Mouse (Mus musculus): ENCODE data around the gene D17Wsu92e.

Gene D17Wsu92e

GRCm38 (mm10) chr17:27821407-27822338, 1.2 kb upstream of the D17Wsu92e start:
- DNase-seq: peak; percentile 36

- peak; percentile 61 for DNase-seq
Observed at GRCm38 (mm10) chr17:27819971-27820567, 379 bp downstream of the D17Wsu92e start.

GRCm38 (mm10) chr17:27819521-27819970, 902 bp downstream of the D17Wsu92e start:
- no peak for DNase-seq

GRCm38 (mm10) chr17:27819011-27819410, 1.4 kb downstream of the D17Wsu92e start:
- DNase-seq: no peak

GRCm38 (mm10) chr17:27814606-27815005, 5.8 kb downstream of the D17Wsu92e start:
- no peak for DNase-seq

GRCm38 (mm10) chr17:27811980-27812379, 8.5 kb downstream of the D17Wsu92e start:
- DNase-seq: no peak

GRCm38 (mm10) chr17:27810569-27811331, 9.7 kb downstream of the D17Wsu92e start:
- DNase-seq: no peak

- no peak for DNase-seq
Observed at GRCm38 (mm10) chr17:27807542-27808078, 12.8 kb downstream of the D17Wsu92e start.

- no peak for DNase-seq
Observed at GRCm38 (mm10) chr17:27804803-27805770, 15.4 kb downstream of the D17Wsu92e start.

GRCm38 (mm10) chr17:27804156-27804690, 16.2 kb downstream of the D17Wsu92e start:
- DNase-seq: no peak

- DNase-seq: no peak
Observed at GRCm38 (mm10) chr17:27803752-27804151, 16.7 kb downstream of the D17Wsu92e start.

GRCm38 (mm10) chr17:27800710-27801648, 19.5 kb downstream of the D17Wsu92e start:
- DNase-seq: no peak

GRCm38 (mm10) chr17:27799771-27800584, 20.5 kb downstream of the D17Wsu92e start:
- peak; percentile 50 for DNase-seq

GRCm38 (mm10) chr17:27797341-27797872, 23.0 kb downstream of the D17Wsu92e start:
- DNase-seq: no peak

- no peak for DNase-seq
Observed at GRCm38 (mm10) chr17:27796780-27797179, 23.7 kb downstream of the D17Wsu92e start.

GRCm38 (mm10) chr17:27793144-27793543, 27.3 kb downstream of the D17Wsu92e start:
- no peak for DNase-seq

- DNase-seq: peak; percentile 21
Observed at GRCm38 (mm10) chr17:27792516-27792915, 27.9 kb downstream of the D17Wsu92e start.

GRCm38 (mm10) chr17:27791556-27791955, 28.9 kb downstream of the D17Wsu92e start:
- no peak for DNase-seq

GRCm38 (mm10) chr17:27790976-27791375, 29.5 kb downstream of the D17Wsu92e start:
- no peak for DNase-seq

Measured in thymus, postnatal 25 days (tissue).